Mouse (Mus musculus) left cerebral cortex, adult 9 months (tissue): Measurements from ENCODE around the gene Tuba1a.
A peak's percentile ranks its signal among the peaks of the same experiment; 100 is the strongest.
"Not testable (repeated sequence)": the region's sequence is repeated elsewhere in the genome, so short reads cannot be mapped to it uniquely, and the experiment has no call there.

ENCODE experiments used
- DNase-seq, 2 experiments: peaks; one replicate each; pipeline ENCODE4 v3.0.0; 2022; ENCODE audit warnings: low spot score in 2 of 2

The Tuba1a gene

GRCm38 (mm10) chr15:98956000-98956399 lies 2.5 kb upstream of the Tuba1a start:
- DNase-seq: no peak

- DNase-seq: no peak
Observed at GRCm38 (mm10) chr15:98955324-98955723, 1.8 kb upstream of the Tuba1a start.

- peak in 1 of 2 experiments; percentile 61 for DNase-seq
Observed at GRCm38 (mm10) chr15:98954425-98955253, 1.1 kb upstream of the Tuba1a start.

GRCm38 (mm10) chr15:98952751-98953400 lies 627 bp downstream of the Tuba1a start:
- no peak for DNase-seq

GRCm38 (mm10) chr15:98952063-98952455 lies 1.4 kb downstream of the Tuba1a start:
- no peak for DNase-seq

- not testable (repeated sequence) for DNase-seq
Observed at GRCm38 (mm10) chr15:98951122-98952062, 2.1 kb downstream of the Tuba1a start.

GRCm38 (mm10) chr15:98949607-98949892 lies 4.0 kb downstream of the Tuba1a start:
- no peak for DNase-seq

- DNase-seq: no peak
Observed at GRCm38 (mm10) chr15:98948857-98949606, 4.5 kb downstream of the Tuba1a start.

- no peak for DNase-seq
Observed at GRCm38 (mm10) chr15:98948382-98948781, 5.1 kb downstream of the Tuba1a start.

- no peak for DNase-seq
Observed at GRCm38 (mm10) chr15:98947884-98948283, 5.6 kb downstream of the Tuba1a start.

GRCm38 (mm10) chr15:98943133-98943532 lies 10.4 kb downstream of the Tuba1a start:
- DNase-seq: no peak

- no peak for DNase-seq
Observed at GRCm38 (mm10) chr15:98942081-98942480, 11.4 kb downstream of the Tuba1a start.

- no peak for DNase-seq
Observed at GRCm38 (mm10) chr15:98941539-98941938, 12.0 kb downstream of the Tuba1a start.

GRCm38 (mm10) chr15:98940816-98941215 lies 12.7 kb downstream of the Tuba1a start:
- DNase-seq: no peak

- DNase-seq: peak; percentile 85 to 91
Observed at GRCm38 (mm10) chr15:98934217-98934839, 19.2 kb downstream of the Tuba1a start, which contains the start of gene Tuba1b. Gene Tuba1b (minus strand): TSS chr15:98934565.

GRCm38 (mm10) chr15:98933833-98934216 lies 19.7 kb downstream of the Tuba1a start:
- DNase-seq: peak; percentile 91 to 97

GRCm38 (mm10) chr15:98933004-98933671 lies 20.4 kb downstream of the Tuba1a start:
- DNase-seq: not testable (repeated sequence)

GRCm38 (mm10) chr15:98930998-98931397 lies 22.5 kb downstream of the Tuba1a start:
- DNase-seq: no peak

GRCm38 (mm10) chr15:98930017-98930734 lies 23.3 kb downstream of the Tuba1a start:
- DNase-seq: no peak
